Mouse (Mus musculus) C2C12 (cell line): ENCODE measurements around the gene Hist1h2ae.
"Not testable (repeated sequence)": the region's sequence is repeated elsewhere in the genome, so short reads cannot be mapped to it uniquely, and the experiment has no call there.

ENCODE experiments used
- CTCF ChIP-seq: IDR thresholded peaks from one replicate; pipeline ENCODE4 v1.5.1; 2011; ENCODE audit not compliant: control insufficient read depth, insufficient read depth, insufficient read length
- FOSL1 ChIP-seq: IDR thresholded peaks from one replicate; pipeline ENCODE4 v1.8.0; 2011; ENCODE audit warnings: mild to moderate bottlenecking, low read length; ENCODE audit not compliant: poor library complexity, insufficient read depth, severe bottlenecking
- MAX ChIP-seq: IDR thresholded peaks from one replicate; pipeline ENCODE4 v1.6.1; 2011; ENCODE audit warnings: mild to moderate bottlenecking, control low read depth
- MYOG ChIP-seq: IDR thresholded peaks from one replicate; pipeline ENCODE4 v1.6.1; 2011; ENCODE audit not compliant: control insufficient read depth, insufficient read length; ENCODE audit errors: extremely low read depth

- TF ChIP-seq CTCF, MYOG, MAX, FOSL1: not testable (repeated sequence)
These were observed 3.6 kb upstream of the Hist1h2ae start for GRCm38 (mm10) chr13:23574546-23575170.
